Mouse (Mus musculus) midbrain, embryonic 14.5 days (tissue): ENCODE results near the gene Pck1. TPM values are rescaled to one million over a fixed set of nuclear protein-coding genes. Genes with fewer than 3 reads are reported as not detected.

Experiments
- ATAC-seq: fragments of 200-750 bp; cut with Nextera tagmentation; 2 replicates; pipeline ENCODE4 v1.8.0; 2017; ENCODE audit warnings: moderate number of reproducible peaks, moderate library complexity; ENCODE audit not compliant: low FRiP score, low TSS enrichment
- DNase-seq: peaks from one replicate; pipeline ENCODE4 v3.0.0-alpha.2; 2015
- H3K27ac ChIP-seq: fragments of 300-500 bp; sonication (generic); replicated peaks from 2 replicates; pipeline ENCODE4 v1.5.1; 2014; ENCODE audit warnings: mild to moderate bottlenecking, low read depth, low read length, moderate library complexity
- H3K27me3 ChIP-seq: fragments of 300-500 bp; sonication (generic); 2 replicates; pipeline ENCODE4 v1.6.1; 2014; ENCODE audit warnings: low read length, control low read depth, mixed read lengths; ENCODE audit not compliant: control insufficient read depth, insufficient read depth
- H3K36me3 ChIP-seq: fragments of 300-500 bp; sonication (generic); 2 replicates; pipeline ENCODE4 v1.6.1; 2014; ENCODE audit warnings: low read length, control low read depth; ENCODE audit not compliant: control insufficient read depth, insufficient read depth
- H3K4me1 ChIP-seq: fragments of 300-500 bp; sonication (generic); 2 replicates; pipeline ENCODE4 v1.6.1; 2014; ENCODE audit warnings: mild to moderate bottlenecking, antibody characterized with exemption, low read length, control low read depth; ENCODE audit not compliant: control insufficient read depth, insufficient read depth
- H3K4me2 ChIP-seq: fragments of 300-500 bp; sonication (generic); 2 replicates; pipeline ENCODE4 v1.6.1; 2014; ENCODE audit warnings: mild to moderate bottlenecking, low read length, moderate library complexity
- H3K4me3 ChIP-seq: fragments of 300-500 bp; sonication (generic); replicated peaks from 2 replicates; pipeline ENCODE4 v1.5.1; 2014; ENCODE audit warnings: low read depth, low read length
- H3K9ac ChIP-seq: fragments of 300-500 bp; sonication (generic); replicated peaks from 2 replicates; pipeline ENCODE4 v1.6.1; 2014; ENCODE audit warnings: mild to moderate bottlenecking, low read length, moderate library complexity
- H3K9me3 ChIP-seq: fragments of 300-500 bp; sonication (generic); 2 replicates; pipeline ENCODE4 v1.6.1; 2016; ENCODE audit warnings: low read length, control low read depth, mixed read lengths; ENCODE audit not compliant: control insufficient read depth
- WGBS: fragments of 180-500 bp; shearing (Covaris S2); extraction: QIAGEN DNeasy Blood & Tissue Kit; methylation state at CpG from one replicate; pipeline ENCODE4 v1.1.7; 2014; 5-methylcytosine and 5-hydroxymethylcytosine counted together
- polyA plus RNA-seq: library from polyadenylated mRNA; unstranded; fragments of >200 nt; fragmentation: Nextera tagmentation; extraction: Ambion mirVana; gene quantifications from 2 replicates; pipeline ENCODE4 v1.2.1, GENCODE M21; 2014

The Pck1 gene
- polyA plus RNA-seq, 1 experiment from 2014 or later = not detected

DNA sequence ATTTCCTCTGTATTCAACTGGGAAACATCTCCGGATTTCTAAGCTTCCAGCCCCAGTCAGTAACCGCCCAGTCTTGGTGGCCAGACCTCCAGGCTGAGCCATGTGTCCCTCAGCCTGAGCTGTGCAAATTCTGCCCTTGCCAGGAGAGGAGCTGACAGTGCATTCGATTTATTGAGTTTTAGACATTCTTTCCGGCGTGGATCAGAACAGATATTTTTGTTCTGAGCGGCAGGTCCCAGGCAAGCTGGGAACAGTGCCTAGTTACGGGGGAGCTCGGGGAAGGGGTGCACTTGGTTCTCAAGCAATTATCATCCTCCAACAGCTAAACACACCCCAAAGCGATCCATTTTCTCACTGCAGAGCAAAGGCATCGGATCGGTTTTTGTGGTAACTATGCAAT is 9.2 kb upstream of the Pck1 start:
- H3K36me3 ChIP-seq = no peaks in the 10 kb centered on the region
- H3K27ac ChIP-seq = no peak overlapping the region
- no peak for DNase-seq
- whole genome bisulfite sequencing = 83% methylated on average over 11 of the region's 11 CpGs
- H3K9ac ChIP-seq = no peak overlapping the region
- H3K9me3 ChIP-seq = no peaks in the 10 kb centered on the region
- peaks cover 5% of the 10 kb centered on the region; the same call in 1 of the 2 replicates for H3K4me1 ChIP-seq
- no peak overlapping the region for H3K4me3 ChIP-seq
- no peaks in the 10 kb centered on the region for H3K27me3 ChIP-seq
- no peak overlapping the region for H3K4me2 ChIP-seq
- no peak for ATAC-seq

DNA sequence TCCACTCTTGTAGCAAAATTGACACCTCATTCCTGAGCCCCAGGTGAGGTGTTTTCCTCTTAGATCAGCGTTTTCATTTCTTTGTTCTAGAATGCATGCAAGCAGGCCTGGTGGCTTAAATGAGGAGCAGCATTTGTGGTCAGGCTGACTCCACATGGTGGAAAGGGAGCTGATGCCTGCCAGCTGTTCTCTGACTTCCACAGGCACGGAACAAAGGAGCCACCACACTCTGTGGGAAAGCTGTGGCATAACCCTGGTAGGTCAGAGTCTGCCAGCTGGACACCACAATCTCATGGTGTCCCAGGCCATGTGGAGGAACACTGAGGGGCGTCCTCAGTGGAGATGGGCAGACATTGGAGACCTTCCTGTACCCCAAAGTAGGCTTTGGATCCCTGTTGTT is 7.0 kb upstream of the Pck1 start:
- H3K27me3 ChIP-seq = no peaks in the 10 kb centered on the region
- no peak overlapping the region for H3K4me3 ChIP-seq
- H3K4me1 ChIP-seq = no peaks in the 10 kb centered on the region
- ATAC-seq = no peak
- DNase-seq = no peak
- WGBS = 81% methylated on average over 3 of the region's 3 CpGs
- H3K4me2 ChIP-seq = no peak overlapping the region
- no peak overlapping the region for H3K27ac ChIP-seq
- no peaks in the 10 kb centered on the region for H3K9me3 ChIP-seq
- no peak overlapping the region for H3K9ac ChIP-seq
- no peaks in the 10 kb centered on the region for H3K36me3 ChIP-seq

DNA sequence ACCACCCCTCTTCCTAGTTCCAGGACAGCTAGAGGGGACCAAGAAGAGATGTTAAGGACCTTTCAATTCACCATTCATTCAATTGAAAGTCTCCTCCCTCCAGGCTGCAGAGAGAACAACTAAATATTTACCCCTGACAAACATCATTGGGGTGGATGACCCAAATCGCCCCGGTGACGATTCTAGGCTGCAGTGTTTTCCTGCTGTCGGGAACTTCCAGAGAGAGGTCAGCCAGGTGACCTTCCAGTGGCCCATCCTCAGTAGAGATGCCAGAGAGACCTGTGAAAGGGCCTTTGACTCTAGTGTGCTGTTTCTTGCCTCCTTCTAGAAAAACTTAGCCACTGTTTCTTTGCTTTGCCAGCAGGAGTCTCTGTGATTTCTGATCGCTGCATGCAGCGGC is 6.1 kb upstream of the Pck1 start:
- Histone ChIP-seq H3K27ac (no peak overlapping the region), H3K9me3 (no peaks in the 10 kb centered on the region), H3K4me1 (no peaks in the 10 kb centered on the region), H3K27me3 (no peaks in the 10 kb centered on the region), H3K4me2 (no peak overlapping the region), H3K4me3 (no peak overlapping the region), H3K36me3 (no peaks in the 10 kb centered on the region), H3K9ac (no peak overlapping the region)
- no peak for ATAC-seq
- DNase-seq = no peak
- WGBS = 79% methylated on average over 6 of the region's 6 CpGs

DNA sequence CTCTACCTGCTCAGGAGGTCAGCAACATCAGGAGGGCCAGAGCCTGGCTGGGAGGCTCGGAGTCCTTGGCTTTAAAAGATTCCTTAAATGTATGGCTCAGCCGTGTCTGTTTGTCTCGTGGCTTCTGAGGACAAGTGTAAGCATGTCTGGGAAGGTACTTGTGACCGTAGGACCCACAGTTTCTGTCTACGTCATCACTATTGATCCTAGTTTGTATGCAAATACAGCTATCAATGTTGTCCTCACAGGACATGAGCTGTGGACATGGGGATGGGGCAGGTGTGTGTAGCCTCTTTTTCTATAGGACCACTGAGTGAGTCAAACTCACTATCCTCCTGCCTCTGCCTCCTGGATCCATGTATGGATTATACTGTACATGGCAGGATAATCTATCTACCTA is 4.8 kb upstream of the Pck1 start:
- Histone ChIP-seq H3K4me2 (no peak overlapping the region), H3K9ac (no peak overlapping the region), H3K27me3 (no peaks in the 10 kb centered on the region), H3K4me3 (no peak overlapping the region), H3K27ac (no peak overlapping the region), H3K36me3 (no peaks in the 10 kb centered on the region), H3K4me1 (no peaks in the 10 kb centered on the region), H3K9me3 (no peaks in the 10 kb centered on the region)
- DNase-seq (no peak), ATAC-seq (no peak)
- 96% methylated on average over 5 of the region's 5 CpGs for WGBS

DNA sequence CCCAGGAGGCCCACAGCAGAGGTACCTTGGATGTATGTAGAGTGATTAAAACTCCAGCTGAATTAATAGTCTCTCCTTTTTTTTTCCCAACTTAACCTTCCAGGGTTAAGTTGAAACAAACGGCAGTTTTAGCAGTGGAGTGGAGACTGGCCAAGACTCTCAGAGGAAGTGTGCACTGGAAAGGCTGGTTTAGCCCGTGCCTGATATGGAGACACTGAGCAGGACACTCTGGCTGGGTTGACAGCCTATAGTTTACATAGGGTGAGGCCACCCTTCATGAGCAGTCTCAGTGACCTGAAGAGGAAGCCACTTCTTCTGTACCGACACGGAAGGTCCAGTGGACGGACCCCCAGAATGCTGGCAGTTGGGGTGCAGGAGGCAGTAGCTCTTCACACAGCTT is 1.5 kb upstream of the Pck1 start:
- no peaks in the 10 kb centered on the region for H3K9me3 ChIP-seq
- 93% methylated on average over 5 of the region's 5 CpGs for WGBS
- H3K4me3 ChIP-seq = no peak overlapping the region
- ATAC-seq = no peak
- H3K27me3 ChIP-seq = no peaks in the 10 kb centered on the region
- H3K9ac ChIP-seq = no peak overlapping the region
- no peak overlapping the region for H3K27ac ChIP-seq
- DNase-seq = no peak
- H3K36me3 ChIP-seq = no peaks in the 10 kb centered on the region
- H3K4me1 ChIP-seq = no peaks in the 10 kb centered on the region
- H3K4me2 ChIP-seq = no peak overlapping the region

DNA sequence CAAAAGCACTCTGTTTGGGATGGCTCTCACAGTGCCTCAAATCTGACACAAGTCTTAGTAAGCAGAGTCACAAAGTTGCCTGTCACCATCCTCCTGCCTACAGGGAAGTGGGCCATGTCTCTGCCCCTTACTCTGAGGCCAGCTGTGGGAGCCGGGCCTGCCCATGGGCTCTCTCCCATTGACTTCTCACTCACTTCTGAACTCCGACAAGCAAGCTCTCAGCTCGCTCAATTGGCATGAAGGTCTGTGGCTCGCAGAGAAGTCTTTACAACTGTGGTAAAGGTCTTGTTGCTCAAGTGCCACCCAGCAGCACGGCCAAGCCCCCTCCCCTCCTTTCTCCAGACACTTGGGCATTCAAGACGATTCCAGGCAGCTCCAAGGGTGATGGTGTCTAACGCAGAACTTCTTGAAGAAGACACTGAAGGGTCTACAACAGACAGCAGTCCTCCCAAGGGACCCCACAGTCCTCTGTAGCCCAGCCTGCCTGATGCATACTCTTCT is 1.0 kb upstream of the Pck1 start:
- H3K27ac ChIP-seq = no peak overlapping the region

DNA sequence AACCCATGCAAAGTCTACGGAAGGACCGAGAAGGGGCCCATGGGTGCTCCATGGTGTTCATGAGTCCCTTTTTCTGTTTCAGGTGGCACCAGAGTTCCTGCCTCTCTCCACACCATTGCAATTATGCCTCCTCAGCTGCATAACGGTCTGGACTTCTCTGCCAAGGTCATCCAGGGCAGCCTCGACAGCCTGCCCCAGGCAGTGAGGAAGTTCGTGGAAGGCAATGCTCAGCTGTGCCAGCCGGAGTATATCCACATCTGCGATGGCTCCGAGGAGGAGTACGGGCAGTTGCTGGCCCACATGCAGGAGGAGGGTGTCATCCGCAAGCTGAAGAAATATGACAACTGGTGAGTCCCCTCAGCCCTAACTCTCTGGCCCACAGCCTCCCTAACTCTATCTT is 418 bp downstream of the Pck1 start:
- ATAC-seq (no peak), DNase-seq (no peak)
- no peaks in the 10 kb centered on the region for H3K36me3 ChIP-seq
- no peak overlapping the region for H3K9ac ChIP-seq
- no peaks in the 10 kb centered on the region for H3K9me3 ChIP-seq
- H3K4me2 ChIP-seq = no peak overlapping the region
- no peak overlapping the region for H3K4me3 ChIP-seq
- WGBS = 91% methylated on average over 10 of the region's 10 CpGs
- no peaks in the 10 kb centered on the region for H3K27me3 ChIP-seq
- H3K27ac ChIP-seq = no peak overlapping the region
- H3K4me1 ChIP-seq = no peaks in the 10 kb centered on the region

More for the DNA sequence above, 1.0 kb upstream of the Pck1 start:
- ATAC-seq = no peak
- no peak for DNase-seq
- no peak overlapping the region for H3K4me3 ChIP-seq
- H3K4me1 ChIP-seq = no peaks in the 10 kb centered on the region
- no peak overlapping the region for H3K4me2 ChIP-seq
- H3K27me3 ChIP-seq = no peaks in the 10 kb centered on the region
- H3K36me3 ChIP-seq = no peaks in the 10 kb centered on the region
- WGBS = 90% methylated on average over 7 of the region's 7 CpGs
- H3K9ac ChIP-seq = no peak overlapping the region
- no peaks in the 10 kb centered on the region for H3K9me3 ChIP-seq

DNA sequence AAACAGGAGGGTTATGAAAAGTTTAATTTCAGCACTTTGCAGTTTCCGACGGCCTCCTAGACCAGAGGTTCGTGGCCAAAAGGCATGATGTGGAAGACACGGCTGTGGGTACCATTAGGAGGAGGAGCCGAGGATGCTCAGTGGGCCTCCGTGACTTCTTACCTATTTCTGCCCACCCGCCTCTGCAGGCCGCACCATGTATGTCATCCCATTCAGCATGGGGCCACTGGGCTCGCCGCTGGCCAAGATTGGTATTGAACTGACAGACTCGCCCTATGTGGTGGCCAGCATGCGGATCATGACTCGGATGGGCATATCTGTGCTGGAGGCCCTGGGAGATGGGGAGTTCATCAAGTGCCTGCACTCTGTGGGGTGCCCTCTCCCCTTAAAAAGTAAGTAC is 1.7 kb downstream of the Pck1 start:
- ATAC-seq = no peak
- 91% methylated on average over 13 of the region's 13 CpGs for WGBS

DNA sequence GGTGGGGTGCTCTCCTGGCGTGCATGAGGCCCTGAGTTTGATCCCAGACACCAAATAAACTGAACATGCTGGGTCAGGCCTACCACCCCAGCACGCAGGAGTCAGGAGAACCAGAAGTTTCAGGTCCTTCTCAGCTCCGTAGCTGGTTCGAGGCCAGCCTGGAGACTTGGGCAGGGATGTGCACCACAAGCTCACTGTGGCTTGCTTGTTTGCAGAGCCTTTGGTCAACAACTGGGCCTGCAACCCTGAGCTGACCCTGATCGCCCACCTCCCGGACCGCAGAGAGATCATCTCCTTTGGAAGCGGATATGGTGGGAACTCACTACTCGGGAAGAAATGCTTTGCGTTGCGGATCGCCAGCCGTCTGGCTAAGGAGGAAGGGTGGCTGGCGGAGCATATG is 2.1 kb downstream of the Pck1 start:
- H3K9ac ChIP-seq = no peak overlapping the region
- WGBS = 94% methylated on average over 14 of the region's 14 CpGs

More for the DNA sequence above, 1.7 kb downstream of the Pck1 start:
- no peak overlapping the region for H3K9ac ChIP-seq
- no peak overlapping the region for H3K27ac ChIP-seq
- H3K36me3 ChIP-seq = no peaks in the 10 kb centered on the region
- no peaks in the 10 kb centered on the region for H3K9me3 ChIP-seq
- H3K4me1 ChIP-seq = no peaks in the 10 kb centered on the region
- no peak overlapping the region for H3K4me3 ChIP-seq
- H3K4me2 ChIP-seq = no peak overlapping the region
- no peak for DNase-seq
- no peaks in the 10 kb centered on the region for H3K27me3 ChIP-seq

More for the DNA sequence above, 2.1 kb downstream of the Pck1 start:
- H3K36me3 ChIP-seq = no peaks in the 10 kb centered on the region
- DNase-seq (no peak), ATAC-seq (no peak)
- H3K27me3 ChIP-seq = no peaks in the 10 kb centered on the region
- no peaks in the 10 kb centered on the region for H3K4me1 ChIP-seq
- no peak overlapping the region for H3K4me3 ChIP-seq
- no peak overlapping the region for H3K4me2 ChIP-seq
- H3K27ac ChIP-seq = no peak overlapping the region
- no peaks in the 10 kb centered on the region for H3K9me3 ChIP-seq
